ENCODE assay signal across 9 mouse cellular contexts in the genomic region with DNA sequence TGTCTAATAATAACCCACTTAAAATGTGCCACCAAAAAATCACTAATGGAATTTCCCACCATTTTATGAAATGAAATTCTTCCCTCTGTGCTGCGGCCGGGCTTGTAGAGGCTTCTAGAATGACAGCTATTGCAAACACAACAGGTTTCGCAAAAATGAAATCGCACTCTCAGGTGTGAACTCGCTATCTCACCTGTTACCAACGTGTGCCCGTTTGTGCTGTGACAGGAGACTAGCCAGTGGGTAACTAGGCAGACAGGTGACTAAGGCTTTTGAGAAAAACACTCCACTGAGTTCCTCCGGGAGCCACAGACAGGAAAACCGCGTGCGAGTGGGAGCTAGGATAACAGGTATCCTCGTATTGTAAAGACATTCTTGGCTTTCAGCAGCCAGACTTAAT. TPM values are rescaled to one million over a fixed set of nuclear protein-coding genes. Genes with fewer than 3 reads are reported as not detected.
DNase-seq lines count a peak whose midpoint lies in the region; ATAC-seq and TF ChIP-seq lines count a peak whose summit lies in the region.
"Had no signal": no experiment of that assay in that cellular context is flagged by ENCODE, and none has a peak within 500 bp of the region (broad histone marks: within the 10 kb centered on the region; RNA-seq: fewer than 3 reads in every experiment).

A gene (plus strand): TSS at position 301 of the 400 bp plus-strand sequence.

- H3K9me3 ChIP-seq in heart, embryonic 13.5 days = peaks cover under 1% of the 10 kb centered on the region; the same call in 1 of the 2 replicates
- no peaks in the 10 kb centered on the region for H3K9me3 ChIP-seq in G1E (replicated peaks)

- H3K36me3 ChIP-seq in heart, embryonic 13.5 days = no peaks in the 10 kb centered on the region
- H3K36me3 ChIP-seq in G1E (replicated peaks) = no peaks in the 10 kb centered on the region

- no peak for DNase-seq in heart, postnatal 10 days
- DNase-seq in G1E (ENCODE audit: low spot score) = no peak
- DNase-seq in natural killer cell, adult 2 months (ENCODE audit: low spot score in 2 of 2) = no peak
- no peak for DNase-seq in layer of hippocampus, postnatal 25 days (ENCODE audit: extremely low spot score in 1 of 2, low spot score in 1 of 2)

- peaks cover 5% of the 10 kb centered on the region; the same call in 1 of the 2 replicates for H3K27me3 ChIP-seq in heart, embryonic 13.5 days (replicated peaks)
- H3K27me3 ChIP-seq in G1E (ENCODE audit: insufficient read depth, low read length) = peaks cover 4% of the 10 kb centered on the region

- no peak for TF ChIP-seq CTCF in G1E (IDR thresholded peaks at IDR 0.05; ENCODE audit: low read depth, low read length)

- 0 out of 2 replicates have a peak within 1 kb of the TSS, but pooled peaks have one; percentile 34 for H3K4me3 ChIP-seq in heart, embryonic 13.5 days
- no peak within 1 kb of the TSS for H3K4me3 ChIP-seq in G1E (ENCODE audit: low read depth, low read length)

- intact Hi-C loops in heart, postnatal 10 days (cut with DNase I) = loop anchor here (5.0 to 10.0 kb wide), 2 partner anchors 126 to 231 kb away; no protein-coding TSS in a partner anchor

- WGBS in heart, embryonic 13.5 days = 75% methylated on average over 12 of the region's 12 CpGs

- no peak within 1 kb of the TSS for H3K27ac ChIP-seq in heart, embryonic 13.5 days (replicated peaks)

- 0 out of 2 replicates have a peak, but pooled peaks cover 4% of the 10 kb centered on the region for H3K4me1 ChIP-seq in heart, embryonic 13.5 days
- no peaks in the 10 kb centered on the region for H3K4me1 ChIP-seq in G1E (ENCODE audit: insufficient read depth, low read depth, low read length)

- H3K4me2 ChIP-seq in heart, embryonic 13.5 days = peak within 1 kb of the TSS; percentile 67

- H3K9ac ChIP-seq in heart, embryonic 13.5 days = 0 out of 2 replicates have a peak within 1 kb of the TSS, but pooled peaks have one; percentile 34

- ATAC-seq in heart, embryonic 13.5 days (ENCODE audit: extremely low read depth, insufficient number of reproducible peaks, low FRiP score, low TSS enrichment) = no peak
- no peak for ATAC-seq in G1E (ENCODE audit: extremely low read depth, insufficient number of reproducible peaks, low FRiP score, poor library complexity, severe bottlenecking)
- ATAC-seq in granulocyte monocyte progenitor cell, adult 5-6 weeks (replicated peaks; ENCODE audit: poor library complexity, severe bottlenecking) = no peak
- no peak for ATAC-seq in megakaryocyte progenitor cell, adult 5-6 weeks (replicated peaks; ENCODE audit: poor library complexity)
- no peak for ATAC-seq in CD4-positive, CD25-positive, alpha-beta regulatory T cell, adult 4 months
- ATAC-seq: inflammation-experienced regulatory T-cells, adult 6 months had no signal

RNA-seq across cellular contexts. Expression of the gene that starts here (rescaled TPM):
- 27.2 and 32.7 TPM in 2 replicates for polyA plus RNA-seq in heart, embryonic 13.5 days (2015; fragmentation: Nextera tagmentation; extraction: Ambion mirVana)
- total RNA-seq in heart, postnatal 10 days (2021) = 1 to 10 TPM; 3.8 to 6.0 TPM
- total RNA-seq in G1E (2014; fragmentation: Nextera tagmentation) = 55.0 and 60.1 TPM in 2 replicates
- total RNA-seq in G1E (2017) = 19.2 and 20.1 TPM in 2 replicates
- polyA plus RNA-seq in G1E (2012) = 11.8 and 12.6 TPM in 2 replicates
- total RNA-seq in granulocyte monocyte progenitor cell, adult 5-6 weeks (2014; fragmentation: Nextera tagmentation) = 46.2 and 57.1 TPM in 2 replicates
- 53.6 and 56.3 TPM in 2 replicates for total RNA-seq in granulocyte monocyte progenitor cell, adult 5-6 weeks (2017)
- total RNA-seq in megakaryocyte progenitor cell, adult 5-6 weeks (2015) = 52.8 and 61.8 TPM in 2 replicates
- 59.5 and 67.3 TPM in 2 replicates for total RNA-seq in megakaryocyte progenitor cell, adult 5-6 weeks (2017)
- total RNA-seq in layer of hippocampus, postnatal 25 days (2021) = 1 to 10 TPM; 6.2 to 6.8 TPM
- polyA plus RNA-seq in CD4-positive, CD25-positive, alpha-beta regulatory T cell, adult 4 months (2017; shearing (Covaris generic)) = 1 to 10 TPM; 5.6 to 9.5 TPM
